Mouse (Mus musculus) thymus, adult 2 months (tissue): ENCODE measurements around the gene Ccdc9b.

Experiments used
- CTCF ChIP-seq: fragments of 200-500 bp; IDR thresholded peaks from 2 replicates; pipeline ENCODE4 v1.5.1; 2012; ENCODE audit warnings: mild to moderate bottlenecking, control low read depth, low read length, moderate library complexity, borderline replicate concordance; ENCODE audit not compliant: control insufficient read depth, poor library complexity, insufficient read depth; ENCODE audit errors: extremely low read depth
- POLR2A ChIP-seq: fragments of 200-500 bp; IDR thresholded peaks from 2 replicates; pipeline ENCODE4 v1.6.1; 2012; ENCODE audit warnings: mild to moderate bottlenecking, low read length, control low read depth, moderate library complexity; ENCODE audit not compliant: control insufficient read depth, poor library complexity, insufficient read depth; ENCODE audit errors: extremely low read depth

DNA sequence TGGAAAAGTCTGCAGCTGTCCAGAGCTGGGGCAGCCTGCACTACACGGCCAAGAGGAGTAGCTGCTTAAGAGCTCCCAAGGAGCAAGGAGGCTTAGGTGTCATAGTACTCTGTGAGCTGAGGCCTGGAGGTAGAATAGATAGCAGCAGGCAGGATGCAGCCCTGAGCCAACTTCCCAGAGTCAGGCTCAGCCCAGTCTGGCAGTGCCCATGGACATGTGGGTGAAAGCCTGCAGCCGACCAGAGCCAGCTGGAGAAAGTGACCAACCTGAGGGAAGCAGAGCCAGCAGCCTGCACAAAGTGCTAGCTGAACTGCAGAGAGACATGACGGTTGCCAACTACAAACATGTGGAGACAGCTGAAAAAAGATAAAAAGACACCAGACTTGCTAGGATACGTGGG is 44.4 kb upstream of the Ccdc9b start:
- TF ChIP-seq POLR2A (no peak), CTCF (no peak)
